Mouse (Mus musculus) kidney, adult 18-20 months (tissue): ENCODE measurements around the gene Tmem35b.
A peak's percentile ranks its signal among the peaks of the same experiment; 100 is the strongest.

Experiments
- DNase-seq: peaks from one replicate; pipeline ENCODE4 v3.0.0; 2021

Gene Tmem35b

GRCm38 (mm10) chr4:127168914-127169345 is 45.4 kb downstream of the Tmem35b start, which contains the start of gene Dlgap3:
Gene Dlgap3, plus strand, starts transcription at chr4:127169204.
- peak; percentile 16 for DNase-seq

GRCm38 (mm10) chr4:127169346-127170221 is 46.1 kb downstream of the Tmem35b start:
- no peak for DNase-seq

- no peak for DNase-seq
Observed at GRCm38 (mm10) chr4:127170866-127171265, 47.4 kb downstream of the Tmem35b start.

- no peak for DNase-seq
Observed at GRCm38 (mm10) chr4:127171341-127171905, 47.9 kb downstream of the Tmem35b start.

- no peak for DNase-seq
Observed at GRCm38 (mm10) chr4:127172119-127172518, 48.6 kb downstream of the Tmem35b start.

GRCm38 (mm10) chr4:127172614-127173013 is 49.1 kb downstream of the Tmem35b start:
- no peak for DNase-seq

- DNase-seq = peak; percentile 54
Observed at GRCm38 (mm10) chr4:127173461-127173860, 50.0 kb downstream of the Tmem35b start.

GRCm38 (mm10) chr4:127174075-127174899 is 50.8 kb downstream of the Tmem35b start:
- no peak for DNase-seq

GRCm38 (mm10) chr4:127174900-127175278 is 51.4 kb downstream of the Tmem35b start:
- no peak for DNase-seq

GRCm38 (mm10) chr4:127177961-127178360 is 54.5 kb downstream of the Tmem35b start:
- DNase-seq = no peak

- DNase-seq = no peak
Observed at GRCm38 (mm10) chr4:127178671-127179070, 55.2 kb downstream of the Tmem35b start.
